Comparison of ENCODE assay signal across 30 mouse cellular contexts in genomic region chr13:12008995-12009689, GRCm38 (mm10).
DNase-seq lines count a peak whose midpoint lies in the region; ATAC-seq and TF ChIP-seq lines count a peak whose summit lies in the region.
"Had no signal": no experiment of that assay in that cellular context is flagged by ENCODE, and none has a peak within 500 bp of the region (broad histone marks: within the 10 kb centered on the region; RNA-seq: fewer than 3 reads in every experiment).

No protein-coding gene starts in this region.

- TF ChIP-seq CTCF in forebrain, postnatal 0 days (IDR thresholded peaks at IDR 0.05; ENCODE audit: low read depth) = no peak
- no peak for TF ChIP-seq CTCF in left cerebral cortex, adult 2 months (IDR thresholded peaks at IDR 0.05)

- ATAC-seq in forebrain, embryonic 13.5 days = peak; percentile 61
- ATAC-seq in forebrain, postnatal 0 days = no peak
- no peak for ATAC-seq in hindbrain, embryonic 14.5 days (ENCODE audit: low FRiP score)
- peak; percentile 71 for ATAC-seq in midbrain, embryonic 15.5 days (replicated peaks)
- ATAC-seq: inflammation-experienced regulatory T-cells, adult 6 months had no signal

- no peak overlapping the region for H3K4me3 ChIP-seq in forebrain, embryonic 13.5 days
- H3K4me3 ChIP-seq in forebrain, postnatal 0 days (ENCODE audit: low read depth, low read length) = no peak overlapping the region
- H3K4me3 ChIP-seq in left cerebral cortex, adult 2 months = no peak overlapping the region
- H3K4me3 ChIP-seq in hindbrain, embryonic 14.5 days (replicated peaks; ENCODE audit: low read length) = no peak overlapping the region
- no peak overlapping the region for H3K4me3 ChIP-seq in midbrain, embryonic 15.5 days
- H3K4me3 ChIP-seq: embryonic facial prominence, embryonic 13.5 days; heart, embryonic 10.5 days; heart, embryonic 15.5 days; kidney, embryonic 15.5 days; limb, embryonic 12.5 days; liver, embryonic 15.5 days; myocyte; neural tube, embryonic 12.5 days had no signal

- 64% methylated on average over 6 of the region's 6 CpGs for WGBS in forebrain, embryonic 13.5 days
- WGBS in forebrain, postnatal 0 days = 66% methylated on average over 6 of the region's 6 CpGs
- 58% methylated on average over 6 of the region's 6 CpGs for WGBS in hindbrain, embryonic 14.5 days
- WGBS in midbrain, embryonic 15.5 days = 42% methylated on average over 6 of the region's 6 CpGs

- H3K9me3 ChIP-seq in forebrain, embryonic 13.5 days (replicated peaks) = no peaks in the 10 kb centered on the region
- no peaks in the 10 kb centered on the region for H3K9me3 ChIP-seq in forebrain, postnatal 0 days (ENCODE audit: low read length)
- no peaks in the 10 kb centered on the region for H3K9me3 ChIP-seq in hindbrain, embryonic 14.5 days (ENCODE audit: control insufficient read depth, low read length)
- H3K9me3 ChIP-seq in midbrain, embryonic 15.5 days = no peaks in the 10 kb centered on the region
- H3K9me3 ChIP-seq: embryonic facial prominence, embryonic 13.5 days; G1E; heart, embryonic 10.5 days; heart, embryonic 15.5 days; kidney, embryonic 15.5 days; limb, embryonic 12.5 days; liver, embryonic 15.5 days; neural tube, embryonic 12.5 days had no signal

- no peak for DNase-seq in forebrain, postnatal 0 days
- DNase-seq in left cerebral cortex, adult 2 months (ENCODE audit: extremely low spot score in 1 of 2, low spot score in 2 of 2) = no peak
- DNase-seq in left cerebral cortex, postnatal 25 days (ENCODE audit: low spot score in 2 of 2) = no peak
- peak; percentile 25 for DNase-seq in hindbrain, embryonic 14.5 days (ENCODE audit: low spot score)
- DNase-seq in heart, postnatal 4 days = no peak
- DNase-seq in adrenal gland, adult (ENCODE audit: inconsistent age in 2 of 2, low spot score in 1 of 2) = no peak
- DNase-seq: adrenal gland, postnatal 14 days; cerebellum, adult 11-12 months; cerebellum, adult 9-11 months; gastrocnemius, postnatal 10 days; kidney, adult 18-20 months; kidney, postnatal 4 days; lung, embryonic 14.5 days; lung, postnatal 14 days; right cerebral cortex, adult 18-20 months; thymus, adult 18-20 months; thymus, postnatal 25 days had no signal

- no peaks in the 10 kb centered on the region for H3K4me1 ChIP-seq in forebrain, embryonic 13.5 days
- no peaks in the 10 kb centered on the region for H3K4me1 ChIP-seq in forebrain, postnatal 0 days (ENCODE audit: insufficient read depth)
- no peaks in the 10 kb centered on the region for H3K4me1 ChIP-seq in hindbrain, embryonic 14.5 days (replicated peaks; ENCODE audit: control insufficient read depth, insufficient read depth, low read length)
- no peaks in the 10 kb centered on the region for H3K4me1 ChIP-seq in midbrain, embryonic 15.5 days
- H3K4me1 ChIP-seq: kidney, embryonic 15.5 days; limb, embryonic 12.5 days; liver, embryonic 15.5 days; neural tube, embryonic 12.5 days had no signal

- H3K27ac ChIP-seq in forebrain, embryonic 13.5 days = no peak overlapping the region
- no peak overlapping the region for H3K27ac ChIP-seq in forebrain, postnatal 0 days (ENCODE audit: low read depth, low read length)
- H3K27ac ChIP-seq in left cerebral cortex, adult 2 months = peak overlapping the region; percentile 13; the same call in 1 of the 2 replicates
- no peak overlapping the region for H3K27ac ChIP-seq in hindbrain, embryonic 14.5 days
- H3K27ac ChIP-seq in midbrain, embryonic 15.5 days = peak overlapping the region; percentile 43
- H3K27ac ChIP-seq: embryonic facial prominence, embryonic 13.5 days; heart, embryonic 10.5 days; heart, embryonic 15.5 days; kidney, embryonic 15.5 days; limb, embryonic 12.5 days; liver, embryonic 15.5 days; neural tube, embryonic 12.5 days; stomach, postnatal 0 days had no signal

- H3K27me3 ChIP-seq in forebrain, embryonic 13.5 days = no peaks in the 10 kb centered on the region
- no peaks in the 10 kb centered on the region for H3K27me3 ChIP-seq in forebrain, postnatal 0 days (ENCODE audit: insufficient read depth, low read length)
- H3K27me3 ChIP-seq in hindbrain, embryonic 14.5 days (ENCODE audit: control insufficient read depth, insufficient read depth, low read length) = no peaks in the 10 kb centered on the region
- H3K27me3 ChIP-seq in midbrain, embryonic 15.5 days (replicated peaks) = no peaks in the 10 kb centered on the region
- H3K27me3 ChIP-seq: embryonic facial prominence, embryonic 13.5 days; heart, embryonic 15.5 days; kidney, embryonic 15.5 days; limb, embryonic 12.5 days; liver, embryonic 15.5 days; neural tube, embryonic 12.5 days had no signal

- H3K9ac ChIP-seq in forebrain, embryonic 13.5 days = no peak overlapping the region
- no peak overlapping the region for H3K9ac ChIP-seq in forebrain, postnatal 0 days
- no peak overlapping the region for H3K9ac ChIP-seq in hindbrain, embryonic 14.5 days
- no peak overlapping the region for H3K9ac ChIP-seq in midbrain, embryonic 15.5 days
- H3K9ac ChIP-seq: embryonic facial prominence, embryonic 13.5 days; heart, embryonic 15.5 days; kidney, embryonic 15.5 days; limb, embryonic 12.5 days; liver, embryonic 15.5 days; lung, embryonic 14.5 days; neural tube, embryonic 12.5 days had no signal

- intact Hi-C loops in left cerebral cortex, adult 2 months (cut with DNase I) = no loop called here
- intact Hi-C loops in left cerebral cortex, postnatal 25 days (cut with DNase I) = no loop called here

- H3K36me3 ChIP-seq in forebrain, embryonic 13.5 days (ENCODE audit: poor library complexity, severe bottlenecking) = no peaks in the 10 kb centered on the region
- H3K36me3 ChIP-seq in forebrain, postnatal 0 days (ENCODE audit: insufficient read depth) = no peaks in the 10 kb centered on the region
- H3K36me3 ChIP-seq in hindbrain, embryonic 14.5 days (replicated peaks; ENCODE audit: control insufficient read depth, insufficient read depth) = no peaks in the 10 kb centered on the region
- no peaks in the 10 kb centered on the region for H3K36me3 ChIP-seq in midbrain, embryonic 15.5 days (replicated peaks)
- H3K36me3 ChIP-seq: embryonic facial prominence, embryonic 13.5 days; G1E; heart, embryonic 10.5 days; heart, embryonic 15.5 days; kidney, embryonic 15.5 days; limb, embryonic 12.5 days; liver, embryonic 15.5 days; neural tube, embryonic 12.5 days had no signal

- no peak overlapping the region for H3K4me2 ChIP-seq in forebrain, embryonic 13.5 days
- no peak overlapping the region for H3K4me2 ChIP-seq in forebrain, postnatal 0 days (ENCODE audit: low read depth)
- H3K4me2 ChIP-seq in hindbrain, embryonic 14.5 days (replicated peaks) = no peak overlapping the region
- no peak overlapping the region for H3K4me2 ChIP-seq in midbrain, embryonic 15.5 days
- H3K4me2 ChIP-seq: embryonic facial prominence, embryonic 13.5 days; heart, embryonic 15.5 days; kidney, embryonic 15.5 days; limb, embryonic 12.5 days; liver, embryonic 15.5 days; lung, embryonic 14.5 days; neural tube, embryonic 12.5 days had no signal

Comparison
In these comparisons a context has a peak if more than half of its experiments do, and no peak if none do; other contexts are left out.
1. ATAC-seq: peak in forebrain, embryonic 13.5 days (single experiment) and midbrain, embryonic 15.5 days (single experiment); none in forebrain, postnatal 0 days (single experiment) and hindbrain, embryonic 14.5 days (single experiment).
2. H3K27ac ChIP-seq: peak in left cerebral cortex, adult 2 months (single experiment) and midbrain, embryonic 15.5 days (single experiment); none in forebrain, embryonic 13.5 days (single experiment), forebrain, postnatal 0 days (single experiment) and hindbrain, embryonic 14.5 days (single experiment).